ENCODE assay signal across 8 mouse cellular contexts in the genomic region with DNA sequence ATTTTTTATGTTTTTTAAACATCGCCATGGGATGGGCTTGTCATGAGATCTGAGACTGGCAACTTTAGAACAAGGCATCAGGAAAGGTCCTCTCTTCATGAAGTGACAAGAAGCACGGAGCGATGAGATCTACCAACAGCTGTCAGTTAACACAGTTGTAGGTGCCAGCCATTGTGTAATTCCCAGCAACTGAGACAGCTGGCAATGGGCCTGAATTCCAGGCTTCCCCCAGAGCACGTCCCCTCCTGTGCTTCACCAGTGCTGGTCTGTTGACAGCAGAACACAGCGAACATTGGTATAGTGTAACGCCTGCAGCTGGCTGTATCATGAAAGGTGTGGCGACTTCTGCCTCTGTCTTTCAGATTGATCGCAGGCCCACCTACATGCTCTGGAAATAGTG. TPM values are rescaled to one million over a fixed set of nuclear protein-coding genes. Genes with fewer than 3 reads are reported as not detected.
A peak's percentile ranks its signal among the peaks of the same experiment; 100 is the strongest.
DNase-seq lines count a peak whose midpoint lies in the region; ATAC-seq and TF ChIP-seq lines count a peak whose summit lies in the region.

No protein-coding gene starts in this region.

- H3K4me2 ChIP-seq in myocyte (ENCODE audit: low read depth): peak overlapping the region; percentile 51

- H3K36me3 ChIP-seq in myocyte (ENCODE audit: control insufficient read depth, insufficient read depth): no peaks in the 10 kb centered on the region

- no peaks in the 10 kb centered on the region for H3K27me3 ChIP-seq in myocyte (ENCODE audit: control insufficient read depth, insufficient read depth, insufficient read length)

- no peak for TF ChIP-seq POLR2A in myocyte (IDR thresholded peaks at IDR 0.05; ENCODE audit: insufficient read length, low read depth)

- no peak overlapping the region for H3ac ChIP-seq in myocyte (ENCODE audit: control insufficient read depth, insufficient read length)

- no peak for ATAC-seq in megakaryocyte-erythroid progenitor cell, adult 5-6 weeks (replicated peaks; ENCODE audit: low FRiP score, low TSS enrichment, poor library complexity, severe bottlenecking)

- peak; percentile 61 to 69 for DNase-seq in cerebellum, postnatal 10 days
- DNase-seq in cerebellum, adult 8-10 months: no peak
- peak; percentile 13 for DNase-seq in ovary, postnatal 14 days (ENCODE audit: low spot score)
- no peak for DNase-seq in ovary, adult 18-20 months (ENCODE audit: low spot score)
- peak; percentile 67 for DNase-seq in heart, postnatal 4 days
- DNase-seq in right cerebral cortex, postnatal 14 days: no peak

- no peaks in the 10 kb centered on the region for H3K79me2 ChIP-seq in myocyte (ENCODE audit: control insufficient read depth, insufficient read depth)

- H3K4me3 ChIP-seq in myocyte: no peak overlapping the region

TF ChIP-seq in myocyte, 11 proteins besides CTCF, POLR2A, EP300 and RAD21:
- TF ChIP-seq CEBPB (IDR thresholded peaks at IDR 0.05; ENCODE audit: insufficient read depth, poor library complexity, severe bottlenecking) (peak; percentile 95), POLR2AphosphoS2 (IDR thresholded peaks at IDR 0.05; ENCODE audit: insufficient read length, low read depth) (no peak), E2F4 (IDR thresholded peaks at IDR 0.05; ENCODE audit: insufficient read depth) (no peak), TCF3 (IDR thresholded peaks at IDR 0.05; ENCODE audit: insufficient read length, low read depth) (peak; percentile 73), REST (IDR thresholded peaks at IDR 0.05; ENCODE audit: insufficient read depth, insufficient read length) (no peak), MYOG (IDR thresholded peaks at IDR 0.05; ENCODE audit: control insufficient read depth in 1 of 3, insufficient read depth in 1 of 3, insufficient read length in 2 of 3, low read depth in 2 of 3) (peak; percentile 58 to 95 (median 71)), TCF12 (IDR thresholded peaks at IDR 0.05; ENCODE audit: insufficient read depth, poor library complexity, severe bottlenecking) (peak; percentile 81), SRF (IDR thresholded peaks at IDR 0.05; ENCODE audit: control insufficient read depth, insufficient read length, low read depth) (no peak), USF1 (IDR thresholded peaks at IDR 0.05; ENCODE audit: low read depth) (no peak), MYOD1 (IDR thresholded peaks at IDR 0.05; ENCODE audit: control insufficient read depth in 1 of 3, insufficient read length in 2 of 3, low read depth in 2 of 3) (peak; percentile 86 to 96 (median 95)), MAX (IDR thresholded peaks at IDR 0.05; ENCODE audit: low read depth) (no peak)
TF ChIP-seq in myocyte: peak in this region for 5.

RNA-seq across cellular contexts. Expression of a gene that starts 45.5 kb away (rescaled TPM):
- 10 to 100 TPM; 20.1 to 24.3 TPM for total RNA-seq in heart, postnatal 4 days (2021)
- polyA plus RNA-seq in myocyte (2012; fragmentation: generic; extraction: Trizol): 5.7 TPM
- 16.1 and 25.6 TPM in 2 replicates for total RNA-seq in megakaryocyte-erythroid progenitor cell, adult 5-6 weeks (2014; fragmentation: Nextera tagmentation)
- 27.2 and 46.6 TPM in 2 replicates for total RNA-seq in megakaryocyte-erythroid progenitor cell, adult 5-6 weeks (2017)

Comparison
In these comparisons a context has a peak if more than half of its experiments do, and no peak if none do; other contexts are left out.
1. DNase-seq: peak in cerebellum, postnatal 10 days (2 of 2), ovary, postnatal 14 days (single experiment) and heart, postnatal 4 days (single experiment); none in cerebellum, adult 8-10 months (single experiment), ovary, adult 18-20 months (single experiment) and right cerebral cortex, postnatal 14 days (single experiment).